Mouse (Mus musculus) bone marrow macrophage, adult 2 months (primary cell): ENCODE measurements at regions not wholly inside any gene's neighbourhood (a gene's known extent, or its start where the extent isn't known, plus 50 kb on each side); places are given as distances from the start of the nearest gene placed in this dataset.

ENCODE experiments used
- CTCF ChIP-seq: IDR thresholded peaks from 2 replicates; pipeline ENCODE4 v1.5.1; 2012; ENCODE audit warnings: low read depth, mild to moderate bottlenecking, low read length, moderate library complexity
- POLR2A ChIP-seq: IDR thresholded peaks from 2 replicates; pipeline ENCODE4 v1.6.1; 2012; ENCODE audit warnings: mild to moderate bottlenecking, low read depth, low read length, borderline replicate concordance

GRCm38 (mm10) chr6:134324001-134324400, 72.1 kb upstream of the Bcl2l14 start:
- TF ChIP-seq POLR2A (no peak), CTCF (no peak)
